Mouse (Mus musculus) CH12.LX (cell line): Measurements from ENCODE around the gene 4930583I09Rik. TPM values are rescaled to one million over a fixed set of nuclear protein-coding genes. Genes with fewer than 3 reads are reported as not detected.

Source experiments
- DNase-seq: peaks from one replicate; pipeline ENCODE4 v3.0.0-alpha.2; 2013; ENCODE audit errors: extremely low read depth
- H3K27ac ChIP-seq: 2 replicates; pipeline ENCODE4 v1.5.1; 2012; ENCODE audit warnings: low read depth, mild to moderate bottlenecking, control low read depth, moderate library complexity; ENCODE audit not compliant: insufficient read depth
- H3K27me3 ChIP-seq: replicated peaks from 2 replicates; pipeline ENCODE3; 2012; ENCODE audit warnings: inconsistent platforms
- H3K36me3 ChIP-seq, 2 experiments: replicated peaks in 1 of 2; 2 replicates each; pipeline versions ENCODE3 to v1.6.1; 2012; ENCODE audit warnings: inconsistent platforms in 1 of 2, low read length in 1 of 2, mild to moderate bottlenecking in 1 of 2, mixed read lengths in 1 of 2, moderate library complexity in 1 of 2; ENCODE audit not compliant: control insufficient read depth in 1 of 2, insufficient read depth in 1 of 2
- H3K4me1 ChIP-seq, 2 experiments: 2 replicates each; pipeline ENCODE4 v1.6.1; 2012; ENCODE audit warnings: inconsistent platforms in 1 of 2, moderate library complexity in 1 of 2; ENCODE audit not compliant: insufficient read depth in 2 of 2, control insufficient read depth in 1 of 2
- H3K4me2 ChIP-seq: 2 replicates; pipeline ENCODE4 v1.6.1; 2012; ENCODE audit warnings: low read depth, mild to moderate bottlenecking, control low read depth; ENCODE audit not compliant: poor library complexity, insufficient read depth, severe bottlenecking
- H3K4me3 ChIP-seq, 3 experiments: fragments of 150-350 bp in 1 of 3; sonication (generic) in 1 of 3; replicated peaks in 1 of 3; 2 replicates each; pipeline versions ENCODE3 to v1.5.1; 2011 to 2012; ENCODE audit warnings: low read depth in 2 of 3, low read length in 2 of 3, mild to moderate bottlenecking in 2 of 3, moderate library complexity in 2 of 3, control low read depth in 1 of 3, improper control_type of control experiment in 1 of 3, inconsistent platforms in 1 of 3, mixed read lengths in 1 of 3; ENCODE audit not compliant: poor library complexity in 1 of 3
- H3K79me2 ChIP-seq: replicated peaks from 2 replicates; pipeline ENCODE4 v1.6.1; 2012; ENCODE audit warnings: mild to moderate bottlenecking, moderate library complexity; ENCODE audit not compliant: control insufficient read depth, poor library complexity, insufficient read depth, severe bottlenecking; ENCODE audit errors: extremely low read depth
- H3K9ac ChIP-seq: 2 replicates; pipeline ENCODE4 v1.6.1; 2012; ENCODE audit warnings: low read depth, mild to moderate bottlenecking, control low read depth, moderate library complexity; ENCODE audit not compliant: insufficient read depth
- H3K9me3 ChIP-seq: replicated peaks from 2 replicates; pipeline ENCODE3; 2012; ENCODE audit warnings: low read length, inconsistent platforms, mixed read lengths
- BHLHE40 ChIP-seq: IDR thresholded peaks from 2 replicates; pipeline ENCODE4 v1.6.1; 2011; ENCODE audit warnings: mild to moderate bottlenecking, low read depth, low read length, improper control_type of control experiment
- CHD1 ChIP-seq: IDR thresholded peaks from 2 replicates; pipeline ENCODE4 v1.6.1; 2012; ENCODE audit warnings: low read depth, low read length, improper control_type of control experiment, inconsistent platforms
- CHD2 ChIP-seq: IDR thresholded peaks from 2 replicates; pipeline ENCODE4 v1.6.1; 2011; ENCODE audit warnings: low read length, improper control_type of control experiment
- CTCF ChIP-seq, 2 experiments: IDR thresholded peaks in 1 of 2; conservative IDR thresholded peaks in 1 of 2; 2 replicates each; pipeline ENCODE4 v1.5.1; 2011 to 2012; ENCODE audit warnings: low read depth in 2 of 2, low read length in 2 of 2, improper control_type of control experiment in 1 of 2, inconsistent platforms in 1 of 2, mild to moderate bottlenecking in 1 of 2, moderate library complexity in 1 of 2
- E2F4 ChIP-seq: IDR thresholded peaks from 2 replicates; pipeline ENCODE4 v1.6.1; 2011; ENCODE audit warnings: low read depth, low read length, improper control_type of control experiment; ENCODE audit not compliant: insufficient replicate concordance
- ELF1 ChIP-seq: IDR thresholded peaks from 2 replicates; pipeline ENCODE4 v1.6.1; 2014; ENCODE audit warnings: low read depth, mild to moderate bottlenecking, inconsistent platforms, low read length, improper control_type of control experiment
- GABPA ChIP-seq: IDR thresholded peaks from 2 replicates; pipeline ENCODE4 v1.6.1; 2012; ENCODE audit warnings: low read depth, low read length, improper control_type of control experiment, inconsistent platforms; ENCODE audit not compliant: insufficient replicate concordance
- JUN ChIP-seq: IDR thresholded peaks from 2 replicates; pipeline ENCODE4 v1.6.1; 2011; ENCODE audit warnings: low read depth, mild to moderate bottlenecking, low read length, improper control_type of control experiment, moderate library complexity; ENCODE audit not compliant: insufficient read depth
- MAX ChIP-seq: IDR thresholded peaks from 2 replicates; pipeline ENCODE4 v1.6.1; 2011; ENCODE audit warnings: low read length, improper control_type of control experiment
- MYC ChIP-seq: IDR thresholded peaks from 2 replicates; pipeline ENCODE4 v1.6.1; 2011; ENCODE audit warnings: low read depth, mild to moderate bottlenecking, improper control_type of control experiment, low read length
- NRF1 ChIP-seq: IDR thresholded peaks from 2 replicates; pipeline ENCODE4 v1.6.1; 2014; ENCODE audit warnings: low read depth, mild to moderate bottlenecking, inconsistent platforms, low read length, improper control_type of control experiment, moderate library complexity
- PAX5 ChIP-seq: IDR thresholded peaks from 2 replicates; pipeline ENCODE4 v1.6.1; 2012; ENCODE audit warnings: low read length, inconsistent platforms, mixed read lengths
- POLR2A ChIP-seq: IDR thresholded peaks from 2 replicates; pipeline ENCODE4 v1.6.1; 2011; ENCODE audit warnings: low read depth, mild to moderate bottlenecking, improper control_type of control experiment, low read length
- TBP ChIP-seq: conservative IDR thresholded peaks from 2 replicates; pipeline ENCODE4 v1.6.1; 2011; ENCODE audit warnings: low read depth, low read length, improper control_type of control experiment
- USF1 ChIP-seq: IDR thresholded peaks from 2 replicates; pipeline ENCODE4 v1.6.1; 2014; ENCODE audit warnings: low read depth, mild to moderate bottlenecking, inconsistent platforms, low read length, improper control_type of control experiment
- USF2 ChIP-seq: conservative IDR thresholded peaks from 2 replicates; pipeline ENCODE4 v1.6.1; 2011; ENCODE audit warnings: low read depth, low read length, improper control_type of control experiment
- ZKSCAN1 ChIP-seq: IDR thresholded peaks from 2 replicates; pipeline ENCODE4 v1.6.1; 2012; ENCODE audit warnings: low read depth, inconsistent platforms, low read length, improper control_type of control experiment, borderline replicate concordance
- ZMIZ1 ChIP-seq: IDR thresholded peaks from 2 replicates; pipeline ENCODE4 v1.6.1; 2012; ENCODE audit warnings: low read depth, mild to moderate bottlenecking, inconsistent platforms, low read length, improper control_type of control experiment
- dilution Hi-C: fragments of 300-500 bp; cut with MboI; formaldehyde crosslinking; loops from 2 replicates; pipeline ENCODE4 v1.14.3; 2020; ENCODE audit warnings: low sequenced_read_pairs; ENCODE audit not compliant: extremely low pct_unique_long_range_greater_than_20kb, extremely low pct_ligation_motif_present
- in situ Hi-C: fragments of 300-500 bp; cut with MboI; formaldehyde crosslinking; loops from 3 replicates; pipeline ENCODE4 v1.14.3; 2019; ENCODE audit warnings: low sequenced_read_pairs, low pct_ligation_motif_present, low pct_unique_long_range_greater_than_20kb, mixed read lengths
- polyA plus RNA-seq: library from polyadenylated mRNA; unstranded; fragments of >175 nt; gene quantifications from 2 replicates; pipeline ENCODE4 v1.2.1, GENCODE M21; 2012; ENCODE audit warnings: low read depth; ENCODE audit not compliant: insufficient read length
- total RNA-seq, 2 experiments: library from RNA; depleted of rRNA; stranded (reverse); fragments of 300-350 nt in 1 of 2; fragments of >200 nt in 1 of 2; gene quantifications; 2 replicates each; pipeline ENCODE4 v1.2.3; 2012 to 2014

4930583I09Rik gene
- total RNA-seq (2012; rRNA removed) (not detected in 2 replicates), total RNA-seq (2014; rRNA removed) (not detected in 2 replicates), polyA plus RNA-seq (not detected in 2 replicates)

DNA sequence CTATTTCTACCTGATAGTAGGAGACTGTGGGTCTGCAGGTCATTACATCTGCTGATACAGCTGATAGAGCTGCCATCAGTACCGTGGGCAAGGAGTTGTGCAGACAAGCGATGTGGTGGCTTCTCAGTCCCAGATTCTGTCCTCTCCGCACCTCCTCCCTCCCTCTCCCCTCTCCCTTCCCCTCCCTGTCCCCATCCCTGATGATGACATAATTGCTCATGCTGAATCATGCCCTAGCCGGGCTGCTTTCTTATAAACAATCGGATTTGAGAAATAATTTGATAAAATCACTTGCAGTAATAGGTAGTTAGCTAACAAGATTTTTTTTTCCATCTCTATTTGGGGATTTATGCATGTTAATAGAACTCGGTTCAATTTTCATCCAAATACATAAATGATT, at the start of gene 4930583I09Rik:
Gene 4930583I09Rik, minus strand, starts transcription at position 144 of the 400 bp plus-strand sequence.
- dilution Hi-C loops (no loop called here), in situ Hi-C loops (no loop called here)
- Histone ChIP-seq H3K79me2 (no peaks in the 10 kb centered on the region), H3K4me2 (0 out of 2 replicates have a peak within 1 kb of the TSS, but pooled peaks have one; percentile 2), H3K36me3 (no peaks in the 10 kb centered on the region), H3K9me3 (no peaks in the 10 kb centered on the region), H3K27ac (no peak within 1 kb of the TSS), H3K27me3 (no peaks in the 10 kb centered on the region), H3K4me1 (peaks cover 0 to 8% of the 10 kb centered on the region in 2 experiments; a peak in 1 of 4 replicates), H3K9ac (no peak within 1 kb of the TSS), H3K4me3 (no peak within 1 kb of the TSS)
- no peak for DNase-seq
- TF ChIP-seq MAX: no peak
- no peak for TF ChIP-seq CTCF (conservative IDR thresholded peaks at IDR 0.05 in 1 of 2, IDR thresholded peaks at IDR 0.05 in 1 of 2; ENCODE audit: low read depth in 2 of 2, low read length in 2 of 2)
- TF ChIP-seq ZKSCAN1: no peak
- no peak for TF ChIP-seq GABPA
- no peak for TF ChIP-seq JUN
- TF ChIP-seq PAX5: no peak
- TF ChIP-seq POLR2A: no peak
- TF ChIP-seq CHD2: no peak
- no peak for TF ChIP-seq MYC
- no peak for TF ChIP-seq ELF1
- no peak for TF ChIP-seq NRF1
- TF ChIP-seq ZMIZ1: no peak
- TF ChIP-seq USF1: no peak
- no peak for TF ChIP-seq CHD1

DNA sequence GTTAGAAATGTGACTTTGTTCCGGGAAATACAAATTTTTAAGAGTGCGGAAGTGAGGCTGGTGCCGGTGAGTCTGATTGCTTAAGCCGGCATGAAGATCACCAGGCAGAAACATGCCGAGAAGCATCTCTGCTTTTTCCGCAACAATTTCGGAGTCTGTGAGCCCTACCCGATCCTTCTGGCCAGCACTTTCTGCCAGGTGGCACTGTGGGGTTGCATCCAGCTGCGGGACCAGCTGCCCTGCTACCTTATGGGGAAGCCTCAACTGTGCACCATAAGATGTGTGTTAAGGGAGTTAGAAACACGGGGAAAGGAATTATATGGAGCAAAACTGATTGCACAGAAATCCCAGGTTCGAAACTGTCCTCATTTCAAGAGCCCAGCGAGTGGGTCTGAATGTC, 40.2 kb upstream of the 4930583I09Rik start:
- dilution Hi-C loops (no loop called here), in situ Hi-C loops (no loop called here)
- H3K4me1 ChIP-seq: peaks cover 2 to 10% of the 10 kb centered on the region in 2 experiments; a peak in 2 of 4 replicates
- no peaks in the 10 kb centered on the region for H3K9me3 ChIP-seq
- H3K27ac ChIP-seq: no peak overlapping the region
- no peak overlapping the region for H3K4me2 ChIP-seq
- H3K27me3 ChIP-seq: no peaks in the 10 kb centered on the region
- no peaks in the 10 kb centered on the region for H3K79me2 ChIP-seq
- DNase-seq: no peak
- no peaks in the 10 kb centered on the region for H3K36me3 ChIP-seq
- H3K9ac ChIP-seq: no peak overlapping the region
- no peak overlapping the region for H3K4me3 ChIP-seq
- TF ChIP-seq E2F4 (no peak), CTCF (conservative IDR thresholded peaks at IDR 0.05 in 1 of 2, IDR thresholded peaks at IDR 0.05 in 1 of 2; ENCODE audit: low read depth in 2 of 2, low read length in 2 of 2) (peak in 1 of 2 experiments; percentile 4; a peak in 1 of 4 replicates), BHLHE40 (no peak), ZKSCAN1 (no peak), TBP (no peak), PAX5 (no peak), USF2 (no peak)
- TF ChIP-seq, all 38 proteins: peak for 1
